Mouse (Mus musculus) adrenal gland, postnatal 25 days (tissue): ENCODE results near the gene Hist1h4c. TPM values are rescaled to one million over a fixed set of nuclear protein-coding genes. Genes with fewer than 3 reads are reported as not detected.

Experiments used
- DNase-seq: peaks from one replicate; pipeline ENCODE4 v3.0.0; 2021; ENCODE audit warnings: mixed read lengths
- long read RNA-seq: library from polyadenylated mRNA; stranded (forward); transcript quantifications from one replicate; pipeline ENCODE4 v2.0.0, GENCODE M21; 2021
- total RNA-seq: library from RNA; stranded (reverse); gene quantifications from 2 replicates; pipeline ENCODE4 v1.2.3, GENCODE M21; 2021

Hist1h4c gene
- 97.6 and 116 TPM in 2 replicates for total RNA-seq
- long read RNA-seq = 0 reads

- peak; percentile 95 for DNase-seq
Measured at GRCm38 (mm10) chr13:23698300-23698693, at the start of gene Hist1h4c. Hist1h4c (minus strand) TSS chr13:23698454.

- no peak for DNase-seq
Measured at GRCm38 (mm10) chr13:23747892-23748288, 49.6 kb upstream of the Hist1h4c start.

- no peak for DNase-seq
Measured at GRCm38 (mm10) chr13:23747081-23747891, 49.0 kb upstream of the Hist1h4c start.

GRCm38 (mm10) chr13:23746201-23747080 is 48.2 kb upstream of the Hist1h4c start, which contains the start of gene Hist1h2bb:
Hist1h2bb (plus strand) TSS chr13:23746734.
- DNase-seq = peak; percentile 52

- peak; percentile 77 for DNase-seq
Measured at GRCm38 (mm10) chr13:23745381-23746161, 47.3 kb upstream of the Hist1h4c start, which contains the start of gene Hist1h3c. Hist1h3c (minus strand) TSS chr13:23745602.

GRCm38 (mm10) chr13:23744421-23745380 is 46.4 kb upstream of the Hist1h4c start:
- DNase-seq = no peak

- no peak for DNase-seq
Measured at GRCm38 (mm10) chr13:23743963-23744362, 45.7 kb upstream of the Hist1h4c start.

GRCm38 (mm10) chr13:23743215-23743614 is 45.0 kb upstream of the Hist1h4c start:
- no peak for DNase-seq

- no peak for DNase-seq
Measured at GRCm38 (mm10) chr13:23742007-23742406, 43.8 kb upstream of the Hist1h4c start.

GRCm38 (mm10) chr13:23740910-23741309 is 42.7 kb upstream of the Hist1h4c start:
- no peak for DNase-seq

GRCm38 (mm10) chr13:23740256-23740840 is 42.1 kb upstream of the Hist1h4c start:
- DNase-seq = no peak

- no peak for DNase-seq
Measured at GRCm38 (mm10) chr13:23739922-23740252, 41.6 kb upstream of the Hist1h4c start.

- DNase-seq = peak; percentile 88
Measured at GRCm38 (mm10) chr13:23739069-23739921, 41.0 kb upstream of the Hist1h4c start.

GRCm38 (mm10) chr13:23738677-23739068 is 40.4 kb upstream of the Hist1h4c start, which contains the start of gene Hist1h1c:
Hist1h1c (plus strand) TSS chr13:23738808.
- DNase-seq = peak; percentile 85

- no peak for DNase-seq
Measured at GRCm38 (mm10) chr13:23738041-23738440, 39.8 kb upstream of the Hist1h4c start.

GRCm38 (mm10) chr13:23737091-23737490 is 38.8 kb upstream of the Hist1h4c start:
- DNase-seq = no peak

- DNase-seq = no peak
Measured at GRCm38 (mm10) chr13:23732156-23732804, 34.0 kb upstream of the Hist1h4c start.

- DNase-seq = no peak
Measured at GRCm38 (mm10) chr13:23730479-23730878, 32.2 kb upstream of the Hist1h4c start.

- DNase-seq = no peak
Measured at GRCm38 (mm10) chr13:23729706-23730105, 31.5 kb upstream of the Hist1h4c start.
